Mouse (Mus musculus) embryonic facial prominence, embryonic 10.5 days (tissue): ENCODE results near the gene Trrap. TPM values are rescaled to one million over a fixed set of nuclear protein-coding genes. Genes with fewer than 3 reads are reported as not detected.

Experiments
- DNase-seq: peaks from one replicate; pipeline ENCODE4 v3.0.0-alpha.2; 2017; ENCODE audit warnings: low spot score
- H3K27ac ChIP-seq: fragments of 300-500 bp; sonication (generic); replicated peaks from 2 replicates; pipeline ENCODE4 v1.5.1; 2016; ENCODE audit warnings: mild to moderate bottlenecking
- H3K27me3 ChIP-seq: fragments of 300-500 bp; sonication (generic); replicated peaks from 2 replicates; pipeline ENCODE4 v1.6.1; 2016; ENCODE audit warnings: low read depth, mild to moderate bottlenecking; ENCODE audit not compliant: poor library complexity, severe bottlenecking
- H3K36me3 ChIP-seq: fragments of 300-500 bp; sonication (generic); replicated peaks from 2 replicates; pipeline ENCODE4 v1.6.1; 2016; ENCODE audit warnings: mild to moderate bottlenecking, moderate library complexity
- H3K4me1 ChIP-seq: fragments of 300-500 bp; sonication (generic); 2 replicates; pipeline ENCODE4 v1.6.1; 2016
- H3K4me3 ChIP-seq: fragments of 300-500 bp; sonication (generic); 2 replicates; pipeline ENCODE4 v1.5.1; 2016; ENCODE audit warnings: mild to moderate bottlenecking, moderate library complexity
- H3K9me3 ChIP-seq: fragments of 300-500 bp; sonication (generic); 2 replicates; pipeline ENCODE4 v1.6.1; 2016; ENCODE audit warnings: mild to moderate bottlenecking
- WGBS: fragments of 180-500 bp; shearing (Covaris S2); methylation state at CpG from one replicate; pipeline ENCODE4 v1.1.7; 2016; 5-methylcytosine and 5-hydroxymethylcytosine counted together
- polyA plus RNA-seq: library from polyadenylated mRNA; unstranded; fragments of >200 nt; fragmentation: Nextera tagmentation; extraction: Ambion mirVana; gene quantifications from 2 replicates; pipeline ENCODE4 v1.2.1, GENCODE M21; 2016

Trrap gene
- polyA plus RNA-seq, 1 experiment from 2014 or later: 85.2 TPM

DNA sequence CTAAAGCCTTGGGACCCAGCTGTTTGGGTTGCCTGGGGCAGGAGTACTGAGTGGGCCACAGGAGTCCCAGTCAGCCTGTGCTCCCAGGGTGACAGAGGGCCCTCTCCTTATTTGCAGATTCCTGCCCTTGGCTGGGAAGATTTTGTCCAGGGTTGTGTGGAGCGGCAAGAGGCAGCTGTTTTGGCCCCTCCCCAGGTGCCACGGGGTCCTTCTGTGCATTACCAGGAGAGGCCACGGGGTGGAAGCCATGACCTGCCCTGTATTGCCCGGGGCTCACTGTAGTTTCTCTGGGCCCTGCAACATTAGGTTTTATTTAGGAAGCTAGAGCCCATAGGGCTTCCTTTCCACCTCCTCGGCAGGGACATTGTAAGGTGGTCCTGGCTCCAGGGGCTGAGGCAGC, 86.4 kb downstream of the Trrap start:
- Histone ChIP-seq H3K27ac (no peak overlapping the region), H3K36me3 (peaks cover 100% of the 10 kb centered on the region), H3K4me3 (no peak overlapping the region), H3K27me3 (no peaks in the 10 kb centered on the region), H3K9me3 (0 out of 2 replicates have a peak, but pooled peaks cover 2% of the 10 kb centered on the region), H3K4me1 (no peaks in the 10 kb centered on the region)
- WGBS: 82% methylated on average over 5 of the region's 5 CpGs
- DNase-seq: no peak

DNA sequence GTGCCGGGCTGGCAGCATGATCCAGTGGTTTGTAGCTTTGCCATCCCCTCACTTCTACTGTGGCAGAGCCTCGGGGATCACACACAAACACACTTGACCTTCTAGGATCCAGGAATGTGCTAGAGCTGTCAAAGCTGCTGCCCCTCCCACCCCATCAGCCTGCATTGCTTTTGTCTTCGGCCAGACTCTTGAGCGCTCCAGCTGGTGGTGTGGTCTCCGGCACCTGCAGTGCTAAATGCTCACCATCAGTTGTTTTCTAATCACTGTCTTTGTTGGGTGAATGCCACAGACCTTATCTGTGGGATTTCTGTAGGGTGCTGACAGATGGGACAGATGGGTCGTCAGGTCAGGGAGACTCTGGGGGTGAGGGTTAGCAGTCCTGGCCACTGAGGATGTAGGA, 88.4 kb downstream of the Trrap start:
- WGBS: 81% methylated on average over 6 of the region's 6 CpGs
- H3K27ac ChIP-seq: no peak overlapping the region
- no peak overlapping the region for H3K4me3 ChIP-seq
- H3K9me3 ChIP-seq: peaks cover 15% of the 10 kb centered on the region; the same call in 1 of the 2 replicates
- no peak for DNase-seq
- H3K4me1 ChIP-seq: no peaks in the 10 kb centered on the region
- peaks cover 100% of the 10 kb centered on the region for H3K36me3 ChIP-seq
- H3K27me3 ChIP-seq: no peaks in the 10 kb centered on the region

DNA sequence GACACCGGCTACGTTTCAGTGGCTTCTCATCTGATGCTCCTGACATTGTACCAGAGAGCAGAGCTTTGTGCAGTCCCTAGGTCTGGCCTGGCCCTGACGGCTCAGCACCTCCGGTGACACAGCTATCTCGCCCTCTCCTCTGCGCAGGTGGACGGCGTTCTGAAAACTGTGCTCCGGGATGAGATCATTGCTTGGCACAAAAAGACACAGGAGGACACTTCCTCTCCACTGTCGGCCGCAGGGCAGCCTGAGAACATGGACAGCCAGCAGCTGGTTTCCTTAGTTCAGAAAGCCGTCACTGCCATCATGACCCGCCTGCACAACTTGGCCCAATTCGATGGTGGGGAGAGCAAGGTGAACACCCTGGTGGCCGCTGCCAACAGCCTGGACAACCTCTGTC, 91.0 kb downstream of the Trrap start:
- no peak for DNase-seq
- Histone ChIP-seq H3K27ac (no peak overlapping the region), H3K4me1 (no peaks in the 10 kb centered on the region), H3K9me3 (peaks cover 17% of the 10 kb centered on the region; the same call in 1 of the 2 replicates), H3K36me3 (peaks cover 80% of the 10 kb centered on the region), H3K4me3 (no peak overlapping the region), H3K27me3 (no peaks in the 10 kb centered on the region)
- WGBS: 98% methylated on average over 15 of the region's 15 CpGs

DNA sequence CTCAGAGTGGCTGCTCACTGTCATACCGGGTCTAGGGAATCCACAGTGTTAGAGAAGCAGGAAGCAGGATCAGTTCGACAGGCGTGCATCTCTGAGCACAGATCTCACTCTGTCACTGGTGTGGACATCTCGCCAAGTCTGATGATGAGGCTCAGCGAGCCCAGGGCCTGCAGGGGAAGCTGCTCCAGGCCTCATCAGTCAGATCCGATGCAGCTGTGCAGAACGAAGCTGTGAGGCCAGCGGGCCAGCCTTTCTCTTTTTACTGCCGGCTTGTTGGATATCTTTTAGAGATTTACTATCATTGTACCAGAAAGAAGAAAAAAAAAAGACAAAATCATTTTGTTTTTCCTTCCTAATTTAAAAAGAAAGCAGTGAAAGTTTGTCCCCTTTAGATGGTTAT, 91.8 kb downstream of the Trrap start:
- no peak overlapping the region for H3K4me3 ChIP-seq
- peaks cover 72% of the 10 kb centered on the region for H3K36me3 ChIP-seq
- no peak overlapping the region for H3K27ac ChIP-seq
- DNase-seq: no peak
- WGBS: 94% methylated on average over 9 of the region's 9 CpGs
- no peaks in the 10 kb centered on the region for H3K27me3 ChIP-seq
- H3K9me3 ChIP-seq: peaks cover 17% of the 10 kb centered on the region; the same call in 1 of the 2 replicates
- H3K4me1 ChIP-seq: no peaks in the 10 kb centered on the region

DNA sequence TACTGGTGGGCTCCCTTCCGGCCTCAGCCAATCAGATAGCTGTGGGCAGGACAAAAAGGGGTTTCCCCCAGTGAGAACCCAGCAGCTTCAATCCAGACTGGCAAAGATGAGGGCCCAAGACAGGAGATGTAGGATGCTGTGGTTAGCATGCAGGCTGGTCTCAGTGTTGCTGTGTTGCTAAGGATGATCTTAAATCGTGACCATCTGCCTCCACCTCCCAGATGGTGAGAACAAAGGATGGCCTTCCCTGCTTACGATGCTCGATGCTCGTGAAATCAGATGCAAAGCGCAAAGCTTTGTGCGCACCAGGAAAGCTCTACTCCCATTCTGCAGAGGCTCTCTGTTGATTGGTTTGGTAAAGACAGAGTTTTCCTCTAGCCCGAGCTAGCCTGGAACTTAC, 93.4 kb downstream of the Trrap start:
- H3K36me3 ChIP-seq: peaks cover 58% of the 10 kb centered on the region
- no peak for DNase-seq
- H3K27me3 ChIP-seq: no peaks in the 10 kb centered on the region
- H3K27ac ChIP-seq: no peak overlapping the region
- no peaks in the 10 kb centered on the region for H3K4me1 ChIP-seq
- peaks cover 17% of the 10 kb centered on the region; the same call in 1 of the 2 replicates for H3K9me3 ChIP-seq
- no peak overlapping the region for H3K4me3 ChIP-seq
- WGBS: 99% methylated on average over 8 of the region's 8 CpGs

DNA sequence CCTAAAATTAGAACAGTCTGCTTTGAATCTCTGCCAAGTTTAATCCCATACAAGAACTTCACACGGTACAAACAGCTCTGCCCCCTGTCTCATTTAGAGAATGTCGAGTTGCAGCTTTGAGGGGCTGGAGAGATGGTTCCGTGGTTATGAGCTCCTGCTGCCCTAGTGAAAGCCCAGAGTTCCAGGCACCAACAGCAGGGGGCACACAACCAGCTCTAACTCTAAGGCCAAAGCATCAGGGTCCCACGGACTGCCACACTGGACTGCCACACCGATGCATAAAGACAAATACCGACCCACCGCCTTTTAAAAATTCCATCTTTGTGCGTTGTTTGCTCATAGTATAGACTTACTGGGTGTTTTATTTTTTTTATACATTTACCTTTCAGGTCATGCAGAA, 99.4 kb downstream of the Trrap start:
- no peak overlapping the region for H3K27ac ChIP-seq
- H3K36me3 ChIP-seq: peaks cover 6% of the 10 kb centered on the region
- H3K4me1 ChIP-seq: no peaks in the 10 kb centered on the region
- no peaks in the 10 kb centered on the region for H3K9me3 ChIP-seq
- DNase-seq: peak; percentile 41
- H3K27me3 ChIP-seq: no peaks in the 10 kb centered on the region
- WGBS: 90% methylated on average over 8 of the region's 8 CpGs
- no peak overlapping the region for H3K4me3 ChIP-seq

DNA sequence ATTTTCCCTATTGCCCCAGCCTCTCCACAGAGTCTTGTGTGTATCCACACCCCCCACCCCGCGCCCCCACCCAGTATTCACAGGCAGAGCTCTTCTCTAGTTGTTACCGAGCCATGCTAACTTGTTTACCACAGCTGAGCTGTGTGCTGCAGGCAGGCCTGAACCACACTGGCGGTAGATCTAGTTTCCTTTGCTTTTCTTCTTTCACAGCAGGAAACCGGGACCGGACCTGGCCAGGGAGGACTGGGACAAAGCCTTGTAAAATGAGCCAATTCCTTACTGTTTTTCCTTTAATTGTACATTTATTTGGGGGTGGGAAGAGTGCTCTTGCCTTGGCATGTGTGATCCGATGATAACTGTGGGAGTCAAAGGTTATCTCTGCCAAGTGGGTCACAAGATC, 101.9 kb downstream of the Trrap start:
- peaks cover 9% of the 10 kb centered on the region for H3K4me1 ChIP-seq
- no peaks in the 10 kb centered on the region for H3K9me3 ChIP-seq
- 68% methylated on average over 7 of the region's 7 CpGs for WGBS
- no peak for DNase-seq
- no peaks in the 10 kb centered on the region for H3K27me3 ChIP-seq
- peaks cover 6% of the 10 kb centered on the region for H3K36me3 ChIP-seq
- no peak overlapping the region for H3K27ac ChIP-seq
- H3K4me3 ChIP-seq: no peak overlapping the region

DNA sequence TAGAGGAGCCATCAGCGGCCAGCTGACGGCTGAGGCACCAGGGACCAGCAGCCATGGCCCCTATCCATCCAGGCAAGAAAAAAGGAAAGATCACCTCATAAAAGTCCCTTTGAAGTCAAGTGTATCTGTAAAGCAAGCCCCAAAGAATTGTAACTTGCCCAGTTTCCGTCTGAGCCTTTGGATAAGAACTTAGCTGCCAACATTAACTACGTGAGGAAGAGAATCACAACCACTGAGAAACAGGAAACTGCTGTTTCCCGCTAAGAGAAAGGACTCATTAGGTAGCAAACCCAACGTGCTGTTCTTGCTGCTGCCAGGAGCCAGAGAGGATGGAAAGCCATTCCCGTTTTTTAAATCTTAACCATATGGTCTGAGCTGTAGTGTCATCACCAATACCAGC, 103.2 kb downstream of the Trrap start:
- no peak for DNase-seq
- WGBS: 79% methylated on average over 7 of the region's 7 CpGs

DNA sequence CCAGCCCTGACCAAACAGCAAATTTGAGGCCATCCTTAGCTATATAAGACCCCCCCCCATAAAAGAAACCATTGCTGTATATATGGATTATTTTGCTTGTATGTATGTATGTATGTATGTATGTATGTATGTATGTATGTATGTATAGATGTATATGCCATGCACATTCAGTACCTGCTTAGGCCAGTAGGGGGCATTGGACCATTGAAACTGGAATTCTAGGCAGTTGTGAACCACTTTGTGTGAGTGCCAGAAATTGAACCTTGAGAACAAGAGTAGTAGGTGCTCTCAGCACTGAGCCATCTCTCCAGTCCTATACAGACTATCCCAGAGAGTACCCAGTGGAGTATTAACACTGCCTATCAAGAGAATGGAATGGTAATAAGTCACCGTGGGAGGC, 104.2 kb downstream of the Trrap start:
- no peaks in the 10 kb centered on the region for H3K9me3 ChIP-seq
- peaks cover 2% of the 10 kb centered on the region for H3K36me3 ChIP-seq
- no peak for DNase-seq
- no peaks in the 10 kb centered on the region for H3K27me3 ChIP-seq
- no peak overlapping the region for H3K4me3 ChIP-seq
- no peak overlapping the region for H3K27ac ChIP-seq
- 95% methylated on average over 1 of the region's 1 CpGs for WGBS
- H3K4me1 ChIP-seq: peaks cover 16% of the 10 kb centered on the region

More for the DNA sequence above, 103.2 kb downstream of the Trrap start:
- Histone ChIP-seq H3K9me3 (no peaks in the 10 kb centered on the region), H3K4me3 (no peak overlapping the region), H3K27me3 (no peaks in the 10 kb centered on the region), H3K4me1 (peaks cover 16% of the 10 kb centered on the region), H3K36me3 (peaks cover 5% of the 10 kb centered on the region), H3K27ac (no peak overlapping the region)

DNA sequence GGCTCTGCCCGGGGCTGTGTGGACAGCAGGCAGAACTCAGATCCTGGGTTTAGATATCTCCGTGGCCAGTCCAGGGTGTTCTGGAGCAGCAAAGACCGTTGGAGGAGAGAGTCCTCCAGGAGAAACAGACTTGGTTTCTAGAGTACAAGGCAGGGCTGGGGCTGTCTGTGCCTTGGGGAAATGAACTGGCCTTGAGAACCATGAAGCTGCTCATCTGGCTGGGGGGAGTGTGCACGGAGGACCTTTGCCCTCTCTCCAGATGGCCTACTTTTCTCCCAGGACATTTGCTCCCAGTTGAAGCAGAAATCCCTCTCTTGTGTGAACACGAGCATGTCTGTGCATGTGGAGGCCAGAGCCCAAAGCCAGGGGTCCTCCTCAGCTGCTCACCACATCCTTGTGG, 104.8 kb downstream of the Trrap start:
- peaks cover 8% of the 10 kb centered on the region for H3K36me3 ChIP-seq
- H3K4me1 ChIP-seq: peaks cover 16% of the 10 kb centered on the region
- DNase-seq: peak; percentile 24
- H3K9me3 ChIP-seq: no peaks in the 10 kb centered on the region
- H3K27ac ChIP-seq: peak overlapping the region; percentile 3; the same call in 1 of the 2 replicates
- no peak overlapping the region for H3K4me3 ChIP-seq
- H3K27me3 ChIP-seq: no peaks in the 10 kb centered on the region
- 69% methylated on average over 5 of the region's 5 CpGs for WGBS

DNA sequence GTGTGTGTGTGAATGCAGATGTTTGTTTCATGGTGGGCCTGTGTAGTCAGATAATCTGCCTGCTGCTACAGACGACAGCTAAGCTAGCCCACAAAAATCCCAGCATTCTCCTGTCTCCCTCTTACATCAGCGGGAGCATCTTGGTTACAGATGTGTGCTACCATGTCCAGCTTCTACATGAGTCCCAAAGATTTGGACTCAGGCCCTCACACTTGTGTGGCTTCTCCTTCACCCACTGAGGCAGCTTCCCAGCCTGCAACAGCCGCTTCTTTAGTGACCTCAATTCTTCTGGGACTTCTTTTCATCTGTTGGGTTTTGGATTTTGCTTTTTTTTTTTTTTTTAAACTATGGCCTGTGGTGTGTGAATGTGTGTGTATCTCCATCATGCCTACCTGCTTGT, 105.3 kb downstream of the Trrap start:
- peaks cover 16% of the 10 kb centered on the region for H3K4me1 ChIP-seq
- peaks cover 13% of the 10 kb centered on the region for H3K36me3 ChIP-seq
- no peak overlapping the region for H3K27ac ChIP-seq
- WGBS: 80% methylated on average over 3 of the region's 3 CpGs
- no peaks in the 10 kb centered on the region for H3K27me3 ChIP-seq
- H3K4me3 ChIP-seq: no peak overlapping the region
- no peak for DNase-seq
- H3K9me3 ChIP-seq: no peaks in the 10 kb centered on the region

DNA sequence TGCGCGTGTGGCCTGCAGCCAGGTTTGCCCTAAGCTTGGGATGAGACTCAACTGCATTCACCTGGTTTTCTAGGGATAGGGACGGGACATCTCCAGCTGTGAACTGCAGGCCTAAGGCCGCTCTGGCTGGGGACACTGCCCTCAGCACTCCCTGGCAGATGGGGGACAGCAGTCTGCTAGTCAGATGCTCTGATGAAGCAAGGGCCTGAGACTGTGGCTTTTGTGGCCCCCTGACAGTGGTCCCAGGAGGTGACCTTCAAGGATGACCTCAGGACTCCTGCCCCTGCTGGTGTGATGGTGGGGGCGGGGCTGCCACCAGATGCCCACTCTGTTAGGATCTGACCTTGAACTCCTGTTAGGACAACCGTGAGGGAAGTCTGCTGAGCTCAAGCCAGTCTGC, 107.7 kb downstream of the Trrap start:
- Histone ChIP-seq H3K36me3 (peaks cover 37% of the 10 kb centered on the region), H3K4me1 (peaks cover 16% of the 10 kb centered on the region), H3K27ac (no peak overlapping the region), H3K4me3 (no peak overlapping the region), H3K27me3 (no peaks in the 10 kb centered on the region), H3K9me3 (no peaks in the 10 kb centered on the region)
- WGBS: 84% methylated on average over 6 of the region's 6 CpGs
- DNase-seq: no peak

DNA sequence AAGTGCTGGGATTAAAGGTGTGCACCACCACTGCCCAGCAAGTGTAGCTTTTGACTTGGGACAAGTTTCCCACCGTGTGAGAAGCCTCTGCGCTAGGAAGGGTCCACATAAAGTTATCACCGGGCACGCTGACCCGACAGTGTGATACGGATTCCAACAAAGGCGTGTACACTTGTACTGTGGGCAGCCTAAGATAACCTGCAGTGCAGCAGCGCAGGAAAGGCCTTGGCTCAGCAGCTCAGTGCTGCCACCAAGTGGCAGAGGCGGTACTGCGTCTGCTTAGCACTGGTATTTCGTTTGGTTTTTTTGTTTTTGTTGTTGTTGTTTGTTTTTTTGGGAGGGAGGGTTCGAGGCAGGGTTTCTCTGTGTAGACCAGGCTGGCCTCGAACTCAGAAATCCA, 108.4 kb downstream of the Trrap start:
- H3K27me3 ChIP-seq: no peaks in the 10 kb centered on the region
- 20% methylated on average over 13 of the region's 13 CpGs for WGBS

DNA sequence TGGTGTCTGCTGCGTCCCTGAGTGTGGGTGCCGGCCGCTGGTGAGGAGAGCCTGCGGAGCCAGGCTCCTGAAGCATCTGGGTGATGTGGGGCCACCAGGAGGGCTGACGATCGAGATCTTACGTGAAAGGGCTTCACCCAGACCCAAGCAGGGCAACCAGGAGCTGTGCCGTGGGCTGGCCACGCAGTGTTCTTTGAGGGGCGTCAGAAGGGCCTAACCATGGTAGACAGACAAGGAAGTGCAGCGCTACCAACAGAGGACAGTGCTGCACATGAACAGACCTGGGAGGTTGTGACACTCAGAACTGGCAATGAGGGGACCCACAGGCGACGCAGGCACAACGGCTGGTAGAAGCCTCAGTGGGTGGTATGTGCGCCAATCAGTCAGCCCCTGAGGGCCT, 109.5 kb downstream of the Trrap start:
- WGBS: 93% methylated on average over 15 of the region's 15 CpGs
- no peak for DNase-seq

More for the DNA sequence above, 108.4 kb downstream of the Trrap start:
- Histone ChIP-seq H3K4me3 (no peak overlapping the region), H3K4me1 (peaks cover 16% of the 10 kb centered on the region), H3K27ac (no peak overlapping the region), H3K36me3 (peaks cover 44% of the 10 kb centered on the region), H3K9me3 (no peaks in the 10 kb centered on the region)
- peak; percentile 68 for DNase-seq

More for the DNA sequence above, 109.5 kb downstream of the Trrap start:
- Histone ChIP-seq H3K4me1 (peaks cover 16% of the 10 kb centered on the region), H3K27me3 (no peaks in the 10 kb centered on the region), H3K4me3 (no peak overlapping the region), H3K9me3 (no peaks in the 10 kb centered on the region), H3K27ac (no peak overlapping the region), H3K36me3 (peaks cover 55% of the 10 kb centered on the region)
